9 mouse cellular contexts compared by ENCODE assay signal in the genomic region with DNA sequence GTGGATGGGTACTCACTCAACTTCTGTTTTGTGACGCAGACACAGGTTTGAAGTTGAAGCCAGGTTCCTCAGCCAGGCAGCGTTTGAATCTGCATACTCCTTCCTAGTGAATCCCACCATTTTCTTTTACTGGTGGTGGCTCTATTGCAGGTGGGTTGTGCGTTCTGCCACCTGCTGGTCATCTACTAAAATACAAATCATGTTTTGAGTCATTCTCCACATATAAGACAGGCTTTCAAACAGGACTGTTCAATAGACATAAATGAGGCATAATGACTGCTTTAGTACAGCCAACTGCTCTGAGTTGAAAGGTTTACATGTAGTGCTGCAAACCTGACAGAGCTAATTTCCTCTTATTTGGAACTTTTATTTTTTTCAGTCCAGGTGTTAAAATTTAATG.
A peak's percentile ranks its signal among the peaks of the same experiment; 100 is the strongest.
DNase-seq lines count a peak whose midpoint lies in the region; ATAC-seq lines count a peak whose summit lies in the region.
"Had no signal": no experiment of that assay in that cellular context is flagged by ENCODE, and none has a peak within 500 bp of the region (broad histone marks: within the 10 kb centered on the region; RNA-seq: fewer than 3 reads in every experiment).

No protein-coding gene starts in this region.

- H3K9me3 ChIP-seq in forebrain, embryonic 14.5 days (replicated peaks; ENCODE audit: control insufficient read depth, low read length), result no peaks in the 10 kb centered on the region
- H3K9me3 ChIP-seq in forebrain, embryonic 15.5 days, result no peaks in the 10 kb centered on the region
- no peaks in the 10 kb centered on the region for H3K9me3 ChIP-seq in midbrain, embryonic 14.5 days (ENCODE audit: control insufficient read depth, low read length)
- no peaks in the 10 kb centered on the region for H3K9me3 ChIP-seq in midbrain, embryonic 16.5 days (replicated peaks; ENCODE audit: control insufficient read depth, low read length, poor library complexity, severe bottlenecking)

- WGBS in forebrain, embryonic 14.5 days, result 37% methylated on average over 3 of the region's 3 CpGs
- 48% methylated on average over 3 of the region's 3 CpGs for WGBS in forebrain, embryonic 15.5 days
- 56% methylated on average over 3 of the region's 3 CpGs for WGBS in midbrain, embryonic 14.5 days
- 48% methylated on average over 3 of the region's 3 CpGs for WGBS in midbrain, embryonic 16.5 days

- no peak overlapping the region for H3K4me2 ChIP-seq in forebrain, embryonic 14.5 days (ENCODE audit: low read length)
- no peak overlapping the region for H3K4me2 ChIP-seq in forebrain, embryonic 15.5 days (replicated peaks)
- H3K4me2 ChIP-seq in midbrain, embryonic 14.5 days (ENCODE audit: low read length), result no peak overlapping the region
- H3K4me2 ChIP-seq in midbrain, embryonic 16.5 days (ENCODE audit: low read length), result no peak overlapping the region

- DNase-seq in forebrain, embryonic 14.5 days (ENCODE audit: low spot score), result peak; percentile 60
- peak; percentile 67 for DNase-seq in midbrain, embryonic 14.5 days
- DNase-seq in embryo, embryonic 11 days, result peak; percentile 48
- DNase-seq in retina, postnatal 1 day, result peak; percentile 50
- DNase-seq in heart, postnatal 4 days, result no peak
- no peak for DNase-seq in layer of hippocampus, postnatal 10 days (ENCODE audit: low spot score in 2 of 2)
- DNase-seq: kidney, postnatal 4 days had no signal

- H3K27ac ChIP-seq in forebrain, embryonic 14.5 days (ENCODE audit: low read depth, low read length), result no peak overlapping the region
- H3K27ac ChIP-seq in forebrain, embryonic 15.5 days (replicated peaks), result no peak overlapping the region
- no peak overlapping the region for H3K27ac ChIP-seq in midbrain, embryonic 14.5 days (replicated peaks; ENCODE audit: low read depth, low read length)
- H3K27ac ChIP-seq in midbrain, embryonic 16.5 days (ENCODE audit: low read length), result no peak overlapping the region

- no peak overlapping the region for H3K4me3 ChIP-seq in forebrain, embryonic 14.5 days (ENCODE audit: low read depth, low read length)
- H3K4me3 ChIP-seq in forebrain, embryonic 15.5 days, result no peak overlapping the region
- H3K4me3 ChIP-seq in midbrain, embryonic 14.5 days (replicated peaks; ENCODE audit: low read depth, low read length), result no peak overlapping the region
- H3K4me3 ChIP-seq in midbrain, embryonic 16.5 days (ENCODE audit: low read depth, low read length), result no peak overlapping the region

- H3K36me3 ChIP-seq in forebrain, embryonic 14.5 days (ENCODE audit: control insufficient read depth, insufficient read depth, low read length), result no peaks in the 10 kb centered on the region
- no peaks in the 10 kb centered on the region for H3K36me3 ChIP-seq in forebrain, embryonic 15.5 days
- no peaks in the 10 kb centered on the region for H3K36me3 ChIP-seq in midbrain, embryonic 14.5 days (ENCODE audit: control insufficient read depth, insufficient read depth, low read length)
- H3K36me3 ChIP-seq in midbrain, embryonic 16.5 days (ENCODE audit: control insufficient read depth, insufficient read depth, low read length), result no peaks in the 10 kb centered on the region

- H3K9ac ChIP-seq in forebrain, embryonic 14.5 days (ENCODE audit: low read length), result no peak overlapping the region
- H3K9ac ChIP-seq in forebrain, embryonic 15.5 days (replicated peaks), result no peak overlapping the region
- no peak overlapping the region for H3K9ac ChIP-seq in midbrain, embryonic 14.5 days (replicated peaks; ENCODE audit: low read length)
- no peak overlapping the region for H3K9ac ChIP-seq in midbrain, embryonic 16.5 days (ENCODE audit: low read depth, low read length)

- H3K4me1 ChIP-seq in forebrain, embryonic 14.5 days (ENCODE audit: control insufficient read depth, insufficient read depth, low read length), result 0 out of 2 replicates have a peak, but pooled peaks cover 2% of the 10 kb centered on the region
- peaks cover 11% of the 10 kb centered on the region for H3K4me1 ChIP-seq in forebrain, embryonic 15.5 days
- no peaks in the 10 kb centered on the region for H3K4me1 ChIP-seq in midbrain, embryonic 14.5 days (ENCODE audit: control insufficient read depth, insufficient read depth, low read length)
- no peaks in the 10 kb centered on the region; the same call in 1 of the 2 replicates for H3K4me1 ChIP-seq in midbrain, embryonic 16.5 days (ENCODE audit: control insufficient read depth, insufficient read depth, low read length)

- no peaks in the 10 kb centered on the region for H3K27me3 ChIP-seq in forebrain, embryonic 14.5 days (replicated peaks; ENCODE audit: control insufficient read depth, insufficient read depth, low read length)
- H3K27me3 ChIP-seq in forebrain, embryonic 15.5 days, result no peaks in the 10 kb centered on the region
- no peaks in the 10 kb centered on the region for H3K27me3 ChIP-seq in midbrain, embryonic 14.5 days (ENCODE audit: control insufficient read depth, insufficient read depth, low read length)
- H3K27me3 ChIP-seq in midbrain, embryonic 16.5 days (ENCODE audit: control insufficient read depth, insufficient read depth, low read depth, low read length), result no peaks in the 10 kb centered on the region

- no peak for ATAC-seq in forebrain, embryonic 14.5 days
- no peak for ATAC-seq in forebrain, embryonic 15.5 days (replicated peaks)
- no peak for ATAC-seq in midbrain, embryonic 14.5 days (ENCODE audit: low FRiP score, low TSS enrichment)
- no peak for ATAC-seq in midbrain, embryonic 16.5 days

Comparison
In these comparisons a context has a peak if more than half of its experiments do, and no peak if none do; other contexts are left out.
1. DNase-seq: peak in forebrain, embryonic 14.5 days (single experiment), midbrain, embryonic 14.5 days (single experiment), embryo, embryonic 11 days (single experiment) and retina, postnatal 1 day (single experiment); none in heart, postnatal 4 days (single experiment) and layer of hippocampus, postnatal 10 days (0 of 2).